Mouse (Mus musculus) brain, embryonic 14.5 days (tissue): ENCODE data around the gene Rin3.

Experiments used
- CTCF ChIP-seq: fragments of 200-500 bp; IDR thresholded peaks from 2 replicates; pipeline ENCODE4 v1.5.1; 2012; ENCODE audit warnings: inconsistent platforms, mild to moderate bottlenecking, moderate library complexity, borderline replicate concordance; ENCODE audit not compliant: insufficient read depth, insufficient read length; ENCODE audit errors: extremely low read depth
- POLR2A ChIP-seq: fragments of 200-500 bp; IDR thresholded peaks from 2 replicates; pipeline ENCODE4 v1.6.1; 2012; ENCODE audit warnings: mild to moderate bottlenecking, inconsistent platforms, borderline replicate concordance; ENCODE audit not compliant: poor library complexity, insufficient read depth, insufficient read length, severe bottlenecking; ENCODE audit errors: extremely low read depth

GRCm38 (mm10) chr12:102327525-102327924 lies 44.7 kb downstream of the Rin3 start:
- TF ChIP-seq POLR2A (no peak), CTCF (no peak)
